In the genomic region with DNA sequence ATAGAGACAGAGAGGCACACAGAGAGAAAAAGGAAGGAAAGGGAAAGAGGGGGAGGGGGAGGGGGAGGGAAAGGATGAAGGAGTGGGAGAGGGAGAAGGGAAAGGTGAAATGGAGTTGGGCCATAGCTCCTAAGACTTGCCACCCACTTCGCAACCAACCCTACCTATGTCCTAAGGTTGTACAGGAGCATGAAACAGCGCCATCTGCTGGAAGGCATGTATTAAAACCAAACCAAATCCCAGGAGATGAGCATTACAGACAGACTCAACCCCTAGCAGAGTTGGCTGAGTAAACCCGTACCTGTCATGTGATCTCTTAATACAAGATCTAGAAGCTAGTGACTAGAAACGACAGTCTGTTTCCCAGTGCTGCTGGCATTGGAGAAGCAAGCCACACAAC, we compare ENCODE assay signal across 8 mouse cellular contexts.
DNase-seq lines count a peak whose midpoint lies in the region; ATAC-seq lines count a peak whose summit lies in the region.
"Had no signal": no experiment of that assay in that cellular context is flagged by ENCODE, and none has a peak within 500 bp of the region (broad histone marks: within the 10 kb centered on the region; RNA-seq: fewer than 3 reads in every experiment).

No protein-coding gene starts in this region.

- H3K4me2 ChIP-seq in liver, embryonic 11.5 days: no peak overlapping the region
- H3K4me2 ChIP-seq: heart, embryonic 13.5 days had no signal

- no peaks in the 10 kb centered on the region; the same call in 1 of the 2 replicates for H3K9me3 ChIP-seq in liver, embryonic 11.5 days (ENCODE audit: control insufficient read depth, low read length)
- H3K9me3 ChIP-seq: heart, embryonic 13.5 days had no signal

- H3K27me3 ChIP-seq in liver, embryonic 11.5 days (replicated peaks; ENCODE audit: control insufficient read depth, insufficient read depth, low read length): no peaks in the 10 kb centered on the region
- H3K27me3 ChIP-seq: heart, embryonic 13.5 days had no signal

- H3K36me3 ChIP-seq in liver, embryonic 11.5 days (ENCODE audit: control insufficient read depth, insufficient read depth, low read length): no peaks in the 10 kb centered on the region
- H3K36me3 ChIP-seq: heart, embryonic 13.5 days had no signal

- DNase-seq in liver: peak; percentile 8
- DNase-seq in liver, embryonic 11.5 days (ENCODE audit: low spot score): no peak
- peak; percentile 33 for DNase-seq in WW6 (ENCODE audit: low read depth, low spot score)
- peak; percentile 20 for DNase-seq in c-Kit-positive CD71-negative TER-119-negative erythroid progenitor cells, embryonic 14.5 days (ENCODE audit: low read depth)
- no peak for DNase-seq in B cell, adult 2 months

- no peak overlapping the region for H3K9ac ChIP-seq in liver, embryonic 11.5 days (ENCODE audit: low read depth, low read length)
- H3K9ac ChIP-seq: heart, embryonic 13.5 days had no signal

- H3K27ac ChIP-seq in liver, embryonic 11.5 days (ENCODE audit: low read depth, low read length): no peak overlapping the region
- H3K27ac ChIP-seq: heart, embryonic 13.5 days had no signal

- ATAC-seq in liver, embryonic 11.5 days (replicated peaks; ENCODE audit: low FRiP score): no peak; the same call in 1 of the 2 replicates
- peak; percentile 89 for ATAC-seq in granulocyte monocyte progenitor cell, adult 5-6 weeks (replicated peaks; ENCODE audit: poor library complexity, severe bottlenecking)
- 0 out of 2 replicates have a peak, but pooled peaks have one; percentile 61 for ATAC-seq in megakaryocyte-erythroid progenitor cell, adult 5-6 weeks (replicated peaks; ENCODE audit: low FRiP score, low TSS enrichment, poor library complexity, severe bottlenecking)

- WGBS in liver, embryonic 11.5 days: 27% methylated on average over 4 of the region's 4 CpGs

- H3K4me3 ChIP-seq in liver, embryonic 11.5 days (ENCODE audit: low read depth, low read length): no peak overlapping the region
- H3K4me3 ChIP-seq: heart, embryonic 13.5 days had no signal

- no peaks in the 10 kb centered on the region for H3K4me1 ChIP-seq in liver, embryonic 11.5 days (replicated peaks; ENCODE audit: control insufficient read depth, insufficient read depth, low read length)
- H3K4me1 ChIP-seq: heart, embryonic 13.5 days had no signal

Comparison
In these comparisons a context has a peak if more than half of its experiments do, and no peak if none do; other contexts are left out.
1. DNase-seq: peak in liver (single experiment), WW6 (single experiment) and c-Kit-positive CD71-negative TER-119-negative erythroid progenitor cells, embryonic 14.5 days (single experiment); none in liver, embryonic 11.5 days (single experiment) and B cell, adult 2 months (0 of 2).